Mouse (Mus musculus): ENCODE results near the gene Gm1527. TPM values are rescaled to one million over a fixed set of nuclear protein-coding genes. Genes with fewer than 3 reads are reported as not detected.

Gene Gm1527
- polyA plus RNA-seq (2014; fragmentation: Illumina TruSeq; extraction: RNeasy Lipid Tissue Mini Kit (QIAGEN cat#74804); ENCODE audit: low read depth, low replicate concordance) = 53.3 TPM

GRCm38 (mm10) chr3:28892317-28892716, at the start of gene Gm1527:
Gene Gm1527, plus strand, starts transcription at chr3:28892617.

Other genes with a start within 250 kb of the Gm1527 start
- 0.50 TPM for gene Slc2a2, start 194.7 kb upstream of the Gm1527 start, polyA plus RNA-seq (2014; fragmentation: Illumina TruSeq; extraction: RNeasy Lipid Tissue Mini Kit (QIAGEN cat#74804); ENCODE audit: low read depth, low replicate concordance)
- gene Eif5a2, start 111.3 kb upstream of the Gm1527 start, polyA plus RNA-seq (2014; fragmentation: Illumina TruSeq; extraction: RNeasy Lipid Tissue Mini Kit (QIAGEN cat#74804); ENCODE audit: low read depth, low replicate concordance) = 23.9 TPM
- 320 TPM for gene Rpl22l1, start 87.2 kb upstream of the Gm1527 start, polyA plus RNA-seq (2014; fragmentation: Illumina TruSeq; extraction: RNeasy Lipid Tissue Mini Kit (QIAGEN cat#74804); ENCODE audit: low read depth, low replicate concordance)
- gene Egfem1, start 189.4 kb downstream of the Gm1527 start, polyA plus RNA-seq (2014; fragmentation: Illumina TruSeq; extraction: RNeasy Lipid Tissue Mini Kit (QIAGEN cat#74804); ENCODE audit: low read depth, low replicate concordance) = 0.45 TPM